ENCODE assay signal across 25 mouse cellular contexts in genomic region chr17:43190853-43191485, GRCm38 (mm10).
DNase-seq lines count a peak whose midpoint lies in the region; ATAC-seq and TF ChIP-seq lines count a peak whose summit lies in the region.
"Had no signal": no experiment of that assay in that cellular context is flagged by ENCODE, and none has a peak within 500 bp of the region (broad histone marks: within the 10 kb centered on the region; RNA-seq: fewer than 3 reads in every experiment).

No protein-coding gene starts in this region.

- no peak overlapping the region for H3K27ac ChIP-seq in heart, adult 2 months
- H3K27ac ChIP-seq in forebrain, embryonic 14.5 days (ENCODE audit: low read depth, low read length): no peak overlapping the region
- H3K27ac ChIP-seq: embryonic facial prominence, embryonic 10.5 days; forebrain, embryonic 10.5 days; hindbrain, postnatal 0 days; neural tube, embryonic 13.5 days had no signal

- H3K9ac ChIP-seq in heart, adult 2 months (ENCODE audit: low read depth, low read length): no peak overlapping the region
- no peak overlapping the region for H3K9ac ChIP-seq in forebrain, embryonic 14.5 days (ENCODE audit: low read length)
- H3K9ac ChIP-seq: neural tube, embryonic 13.5 days had no signal

- DNase-seq in heart, adult 18-20 months: peak; percentile 9 to 28
- DNase-seq in heart, adult 2 months: no peak
- peak; percentile 26 for DNase-seq in testis, postnatal 14 days (ENCODE audit: low spot score)
- no peak for DNase-seq in testis, postnatal 10 days (ENCODE audit: low spot score)
- DNase-seq in lung, postnatal 25 days (ENCODE audit: low spot score): peak; percentile 82
- no peak for DNase-seq in frontal cortex, postnatal 36 days (ENCODE audit: low spot score in 2 of 2)
- no peak for DNase-seq in forebrain, embryonic 14.5 days (ENCODE audit: low spot score)
- DNase-seq: adrenal gland, postnatal 36 days; cerebellum, adult 11 months; cerebellum, postnatal 10 days; gastrocnemius, postnatal 36 days; kidney, postnatal 36 days; layer of hippocampus, postnatal 36 days; retina, postnatal 1 day; thymus, postnatal 25 days had no signal

- H3K36me3 ChIP-seq in heart, adult 2 months (ENCODE audit: control insufficient read depth, insufficient read depth, low read length): no peaks in the 10 kb centered on the region
- no peaks in the 10 kb centered on the region for H3K36me3 ChIP-seq in forebrain, embryonic 14.5 days (ENCODE audit: control insufficient read depth, insufficient read depth, low read length)
- H3K36me3 ChIP-seq: embryonic facial prominence, embryonic 10.5 days; forebrain, embryonic 10.5 days; neural tube, embryonic 13.5 days had no signal

- WGBS in heart, adult 2 months: 62% methylated on average over 3 of the region's 3 CpGs
- 85% methylated on average over 3 of the region's 3 CpGs for WGBS in forebrain, embryonic 14.5 days

- TF ChIP-seq POLR2A in heart, adult 2 months (IDR thresholded peaks at IDR 0.05; ENCODE audit: insufficient read depth, low read depth, low read length): no peak

- H3K4me2 ChIP-seq in forebrain, embryonic 14.5 days (ENCODE audit: low read length): no peak overlapping the region
- H3K4me2 ChIP-seq: heart, embryonic 11.5 days; liver, embryonic 11.5 days; neural tube, embryonic 13.5 days had no signal

- intact Hi-C loops in heart, adult 2 months (cut with DNase I): no loop called here

- no peaks in the 10 kb centered on the region for H3K9me3 ChIP-seq in forebrain, embryonic 14.5 days (replicated peaks; ENCODE audit: control insufficient read depth, low read length)
- H3K9me3 ChIP-seq: embryonic facial prominence, embryonic 10.5 days; forebrain, embryonic 10.5 days; neural tube, embryonic 13.5 days had no signal

- H3K27me3 ChIP-seq in heart, adult 2 months (ENCODE audit: control insufficient read depth, insufficient read depth, low read length): no peaks in the 10 kb centered on the region
- no peaks in the 10 kb centered on the region for H3K27me3 ChIP-seq in forebrain, embryonic 14.5 days (replicated peaks; ENCODE audit: control insufficient read depth, insufficient read depth, low read length)
- H3K27me3 ChIP-seq: neural tube, embryonic 13.5 days had no signal

- TF ChIP-seq CTCF in heart, adult 2 months (IDR thresholded peaks at IDR 0.05): no peak

- no peak for TF ChIP-seq EP300 in heart, adult 2 months (IDR thresholded peaks at IDR 0.05; ENCODE audit: insufficient read depth, low read depth, low read length)

- no peak overlapping the region for H3K4me3 ChIP-seq in heart, adult 2 months
- no peak overlapping the region for H3K4me3 ChIP-seq in forebrain, embryonic 14.5 days (ENCODE audit: low read depth, low read length)
- H3K4me3 ChIP-seq: embryonic facial prominence, embryonic 10.5 days; forebrain, embryonic 10.5 days; myocyte; neural tube, embryonic 13.5 days had no signal

- no peaks in the 10 kb centered on the region for H3K4me1 ChIP-seq in heart, adult 2 months (ENCODE audit: control insufficient read depth, insufficient read depth, low read length)
- no peaks in the 10 kb centered on the region for H3K4me1 ChIP-seq in forebrain, embryonic 14.5 days (ENCODE audit: control insufficient read depth, insufficient read depth, low read length)
- H3K4me1 ChIP-seq: embryonic facial prominence, embryonic 10.5 days; forebrain, embryonic 10.5 days; neural tube, embryonic 13.5 days had no signal

- H3K79me2 ChIP-seq in heart, adult 2 months (replicated peaks; ENCODE audit: control insufficient read depth, insufficient read depth, low read length): no peaks in the 10 kb centered on the region

- no peak for ATAC-seq in forebrain, embryonic 14.5 days
- ATAC-seq: CD4-positive, CD25-positive, alpha-beta regulatory T cell, adult 4 months; hindbrain, postnatal 0 days; intestine, embryonic 16.5 days; midbrain, embryonic 16.5 days had no signal

Comparison
In these comparisons a context has a peak if more than half of its experiments do, and no peak if none do; other contexts are left out.
1. DNase-seq: peak in heart, adult 18-20 months (2 of 2), testis, postnatal 14 days (single experiment) and lung, postnatal 25 days (single experiment); none in heart, adult 2 months (0 of 2), testis, postnatal 10 days (single experiment), frontal cortex, postnatal 36 days (0 of 2) and forebrain, embryonic 14.5 days (single experiment).